9 mouse cellular contexts compared by ENCODE assay signal in genomic region chr4:98789861-98790311, GRCm38 (mm10). TPM values are rescaled to one million over a fixed set of nuclear protein-coding genes. Genes with fewer than 3 reads are reported as not detected.
DNase-seq lines count a peak whose midpoint lies in the region; ATAC-seq lines count a peak whose summit lies in the region.
"Had no signal": no experiment of that assay in that cellular context is flagged by ENCODE, and none has a peak within 500 bp of the region (broad histone marks: within the 10 kb centered on the region; RNA-seq: fewer than 3 reads in every experiment).

No protein-coding gene starts in this region.

- no peaks in the 10 kb centered on the region for H3K9me3 ChIP-seq in limb, embryonic 13.5 days

- DNase-seq in thymus, postnatal 4 days: peak; percentile 26
- no peak for DNase-seq in thymus, adult 18-20 months
- DNase-seq in heart, postnatal 10 days: peak; percentile 19 to 43
- DNase-seq in neural tube, embryonic 10.5 days (ENCODE audit: extremely low spot score, low spot score): peak; percentile 23
- no peak for DNase-seq in c-Kit-positive CD71-positive TER-119-positive erythroid progenitor cells, embryonic 14.5 days (ENCODE audit: low spot score)
- no peak for DNase-seq in left cerebral cortex, adult 9 months (ENCODE audit: low spot score in 2 of 2)

- H3K4me3 ChIP-seq in limb, embryonic 13.5 days: peak overlapping the region; percentile 19

- peak overlapping the region; percentile 54 for H3K4me2 ChIP-seq in limb, embryonic 13.5 days (replicated peaks)

- H3K36me3 ChIP-seq in limb, embryonic 13.5 days: peaks cover 2% of the 10 kb centered on the region; the same call in 1 of the 2 replicates

- H3K27ac ChIP-seq in limb, embryonic 13.5 days: peak overlapping the region; percentile 90

- intact Hi-C loops in heart, postnatal 10 days (cut with DNase I): no loop called here

- no peak for ATAC-seq in limb, embryonic 13.5 days (ENCODE audit: low FRiP score, low read depth)
- no peak for ATAC-seq in inflammation-experienced regulatory T-cells, adult 6 months

- H3K27me3 ChIP-seq in limb, embryonic 13.5 days: no peaks in the 10 kb centered on the region

- H3K9ac ChIP-seq in limb, embryonic 13.5 days: 0 out of 2 replicates have a peak overlapping the region, but pooled peaks have one; percentile 31

- WGBS in limb, embryonic 13.5 days: 7% methylated on average over 10 of the region's 10 CpGs

- peaks cover 53% of the 10 kb centered on the region for H3K4me1 ChIP-seq in limb, embryonic 13.5 days

RNA-seq across cellular contexts. Expression of gene Kank4, which starts 27.5 kb away (rescaled TPM):
- 1 to 10 TPM; 1.6 to 1.9 TPM for total RNA-seq in heart, postnatal 10 days (2021)
- polyA plus RNA-seq in limb, embryonic 13.5 days (2015; fragmentation: Nextera tagmentation; extraction: Ambion mirVana): 2.8 and 3.0 TPM in 2 replicates
- not detected for polyA plus RNA-seq in inflammation-experienced regulatory T-cells, adult 6 months (2017; shearing (Covaris generic))

RNA-seq across cellular contexts. Expression of gene I0C0044D17Rik, which starts 33.8 kb away (rescaled TPM):
- total RNA-seq in heart, postnatal 10 days (2021): not detected
- not detected in 2 replicates for polyA plus RNA-seq in limb, embryonic 13.5 days (2015; fragmentation: Nextera tagmentation; extraction: Ambion mirVana)
- not detected for polyA plus RNA-seq in inflammation-experienced regulatory T-cells, adult 6 months (2017; shearing (Covaris generic))
- polyA plus RNA-seq: large intestine, adult 2 months had no signal

Comparison
In these comparisons a context has a peak if more than half of its experiments do, and no peak if none do; other contexts are left out.
1. DNase-seq: peak in thymus, postnatal 4 days (single experiment), heart, postnatal 10 days (2 of 2) and neural tube, embryonic 10.5 days (single experiment); none in thymus, adult 18-20 months (0 of 2), c-Kit-positive CD71-positive TER-119-positive erythroid progenitor cells, embryonic 14.5 days (single experiment) and left cerebral cortex, adult 9 months (0 of 2).